Mouse (Mus musculus): Measurements from ENCODE around the gene Vwa7.

- no peak for TF ChIP-seq POLR2A (IDR thresholded peaks at IDR 0.05; ENCODE audit: insufficient read length, low read depth)
- no peak for TF ChIP-seq CEBPB (IDR thresholded peaks at IDR 0.05; ENCODE audit: insufficient read depth, poor library complexity, severe bottlenecking)
- TF ChIP-seq POLR2AphosphoS2 (IDR thresholded peaks at IDR 0.05; ENCODE audit: insufficient read length, low read depth), result no peak
- no peak for TF ChIP-seq MAX (IDR thresholded peaks at IDR 0.05; ENCODE audit: low read depth)
- no peak for TF ChIP-seq MYOG (IDR thresholded peaks at IDR 0.05; ENCODE audit: control insufficient read depth in 1 of 3, insufficient read depth in 1 of 3, insufficient read length in 2 of 3, low read depth in 2 of 3)
- no peak for TF ChIP-seq TCF12 (IDR thresholded peaks at IDR 0.05; ENCODE audit: insufficient read depth, poor library complexity, severe bottlenecking)
Observed at GRCm38 (mm10) chr17:35052271-35052798, 36.0 kb downstream of the Vwa7 start.

All from myocyte (in vitro differentiated cells).